Mouse (Mus musculus): ENCODE results near the gene F13b. TPM values are rescaled to one million over a fixed set of nuclear protein-coding genes. Genes with fewer than 3 reads are reported as not detected.

F13b gene
- polyA plus RNA-seq, 1 experiment from 2014 or later = not detected

Other genes starting within 250 kb of the F13b start
- gene Crb1, start 124.6 kb upstream of the F13b start, polyA plus RNA-seq (2014; fragmentation: Nextera tagmentation; extraction: Ambion mirVana) = 0.12 and 0.47 TPM in 2 replicates
- gene Zbtb41, start 79.4 kb upstream of the F13b start, polyA plus RNA-seq (2014; fragmentation: Nextera tagmentation; extraction: Ambion mirVana) = 12.4 and 13.7 TPM in 2 replicates
- gene Aspm, start 46.9 kb upstream of the F13b start, polyA plus RNA-seq (2014; fragmentation: Nextera tagmentation; extraction: Ambion mirVana) = 17.3 and 19.1 TPM in 2 replicates
- gene Cfhr1, start 58.6 kb downstream of the F13b start, polyA plus RNA-seq (2014; fragmentation: Nextera tagmentation; extraction: Ambion mirVana) = not detected in 2 replicates

Measured in intestine, embryonic 14.5 days (tissue).